Mouse (Mus musculus) frontal cortex, postnatal 14 days (tissue): ENCODE measurements around the gene Cdc42se2.

Source experiments
- DNase-seq, 2 experiments: peaks; one replicate each; pipeline ENCODE4 v3.0.0; 2022; ENCODE audit warnings: low spot score in 2 of 2

Gene Cdc42se2

DNA sequence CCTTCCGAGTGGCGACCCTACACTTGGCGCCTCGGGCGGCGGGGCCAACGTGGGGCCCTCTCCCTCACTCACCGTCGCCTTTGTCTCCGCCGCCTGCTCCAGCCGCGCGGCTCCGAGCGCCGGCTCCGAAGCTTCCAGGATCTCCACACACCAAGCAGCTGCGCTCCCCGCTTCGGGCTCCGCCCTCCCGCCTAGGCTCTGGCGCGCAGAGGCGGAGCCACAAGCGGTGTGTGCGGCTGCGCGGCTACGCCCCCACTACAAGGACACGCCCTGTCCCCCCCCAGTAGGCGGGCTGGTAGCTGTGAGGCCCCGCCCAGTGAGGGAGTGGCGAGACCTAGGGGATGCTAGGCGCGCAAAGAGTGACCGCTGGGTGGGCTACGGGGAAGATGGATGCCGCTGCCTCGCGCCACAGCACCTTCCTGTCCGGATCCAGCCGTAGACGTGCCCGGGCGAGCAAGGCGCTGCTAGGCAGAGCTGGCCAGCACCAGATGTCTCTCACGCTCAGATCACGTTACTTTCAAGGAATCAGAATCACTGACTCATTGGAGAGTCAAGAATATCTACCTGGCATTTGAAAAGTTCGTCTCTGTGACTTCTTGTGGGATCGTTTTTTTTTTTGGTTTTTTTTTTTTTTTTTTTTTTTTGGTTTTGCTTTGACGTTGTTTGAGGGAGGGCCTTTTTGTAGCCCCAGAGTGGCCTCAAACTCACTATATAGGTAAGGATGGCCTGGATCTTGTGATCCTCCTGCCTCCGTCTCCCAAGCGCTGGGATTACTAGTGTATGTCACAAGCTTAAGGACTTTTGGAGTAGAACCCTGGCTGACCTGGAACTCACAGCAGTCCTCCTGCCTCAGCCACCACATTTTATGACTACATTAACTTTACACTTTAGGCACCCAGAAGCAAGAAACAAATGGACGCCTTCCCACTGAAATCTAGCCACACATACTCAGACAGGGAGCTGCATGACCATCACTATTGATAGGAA is at the start of gene Cdc42se2:
Cdc42se2 (minus strand) TSS at position 188 of the 987 bp plus-strand sequence.
- peak; percentile 93 to 94 for DNase-seq

DNA sequence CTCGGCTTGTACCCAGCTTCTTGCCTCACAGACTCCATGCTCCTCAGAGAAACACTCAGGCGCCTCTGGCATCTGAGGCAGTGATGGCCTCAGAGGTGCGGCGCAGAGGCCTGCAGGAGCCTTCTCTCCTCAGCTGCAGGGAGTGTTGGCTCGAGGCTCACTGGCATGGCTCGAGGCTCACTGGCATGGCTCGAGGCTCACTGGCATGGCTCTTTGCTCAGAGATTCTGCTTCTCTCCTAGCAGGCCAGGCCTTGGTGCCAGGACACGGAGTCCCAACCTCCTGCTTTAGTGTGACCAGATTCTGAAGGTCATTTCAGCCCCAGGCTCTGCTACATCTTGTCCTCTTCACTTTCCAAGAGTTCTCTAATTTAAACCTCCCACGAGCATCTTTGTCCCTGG is 48.6 kb upstream of the Cdc42se2 start:
- no peak for DNase-seq

DNA sequence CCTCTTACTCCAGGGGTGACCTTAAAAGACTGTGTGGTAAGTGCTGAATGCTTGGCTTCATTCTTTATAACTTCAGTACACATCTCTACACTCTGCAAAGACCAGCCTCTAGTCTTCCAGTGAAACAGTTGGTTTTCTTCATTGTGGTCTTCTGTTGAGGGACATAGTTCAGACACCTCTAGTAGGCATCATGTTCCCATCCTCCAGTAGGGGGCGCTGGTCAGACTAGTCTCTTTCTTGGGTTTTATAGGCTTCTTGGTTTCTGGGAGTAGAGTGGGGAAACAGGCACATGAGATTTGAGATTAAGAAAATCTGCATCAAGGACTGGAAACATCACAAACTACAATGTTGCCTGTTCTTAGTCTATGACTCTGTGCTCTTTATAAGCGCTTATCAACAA is 47.1 kb upstream of the Cdc42se2 start:
- no peak for DNase-seq

DNA sequence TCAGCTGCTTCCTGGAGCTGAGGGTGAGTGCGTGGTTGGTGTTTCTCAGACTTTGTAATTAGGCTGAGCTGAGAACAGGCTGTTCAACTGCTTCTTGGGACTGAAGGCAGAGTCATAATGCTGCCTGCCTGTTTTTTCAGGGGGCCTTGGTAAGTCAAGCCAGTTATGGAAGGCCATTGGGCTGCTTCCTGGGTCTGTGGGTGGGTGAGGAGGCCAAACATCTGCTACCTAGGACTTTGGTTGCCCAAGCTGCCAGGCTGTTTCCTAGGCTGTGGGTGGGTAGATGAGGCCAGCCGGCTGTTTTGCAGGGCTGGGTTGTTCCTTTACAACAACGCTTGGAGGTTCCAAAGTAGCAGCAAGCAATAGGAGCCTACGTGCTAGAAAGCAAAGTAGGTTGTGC is 46.4 kb upstream of the Cdc42se2 start:
- peak; percentile 54 to 66 for DNase-seq

DNA sequence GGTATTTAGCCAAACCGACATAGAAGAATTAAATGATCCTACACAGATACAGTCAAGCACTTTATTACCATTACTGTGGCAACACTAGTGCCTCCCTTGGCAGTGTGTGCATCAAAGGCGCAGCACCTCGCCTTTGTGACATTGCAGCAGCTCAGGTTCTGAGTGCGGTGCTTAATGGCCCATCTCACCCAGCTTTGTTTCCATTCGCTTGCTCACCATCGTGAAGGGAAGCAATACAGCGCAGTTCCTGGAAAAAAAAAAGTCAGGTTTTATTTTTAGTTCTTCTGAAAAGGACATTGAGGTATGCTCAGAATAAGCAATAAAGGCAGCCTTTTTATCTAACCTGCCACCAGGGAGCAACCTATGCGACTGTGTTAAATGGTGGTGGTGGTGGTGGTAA is 39.3 kb upstream of the Cdc42se2 start:
- no peak for DNase-seq

DNA sequence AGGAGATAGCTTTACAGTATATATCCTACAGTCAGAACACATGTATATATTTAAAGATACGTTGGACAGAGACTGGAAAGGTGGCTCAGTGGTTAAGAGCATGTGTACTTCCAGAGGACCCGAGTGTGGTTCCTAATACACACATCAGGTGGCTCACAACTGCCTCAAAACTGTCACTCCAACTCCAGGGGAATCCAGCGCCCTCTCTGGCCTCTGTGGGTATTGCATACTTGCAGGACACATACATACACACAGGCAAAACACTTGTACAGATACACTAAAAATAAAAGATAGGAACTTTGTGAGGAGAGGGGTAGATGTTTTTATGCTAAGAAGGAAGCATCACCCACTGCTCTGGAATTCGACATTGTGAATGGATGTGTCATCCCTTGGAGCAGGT is 38.3 kb upstream of the Cdc42se2 start:
- DNase-seq = no peak

DNA sequence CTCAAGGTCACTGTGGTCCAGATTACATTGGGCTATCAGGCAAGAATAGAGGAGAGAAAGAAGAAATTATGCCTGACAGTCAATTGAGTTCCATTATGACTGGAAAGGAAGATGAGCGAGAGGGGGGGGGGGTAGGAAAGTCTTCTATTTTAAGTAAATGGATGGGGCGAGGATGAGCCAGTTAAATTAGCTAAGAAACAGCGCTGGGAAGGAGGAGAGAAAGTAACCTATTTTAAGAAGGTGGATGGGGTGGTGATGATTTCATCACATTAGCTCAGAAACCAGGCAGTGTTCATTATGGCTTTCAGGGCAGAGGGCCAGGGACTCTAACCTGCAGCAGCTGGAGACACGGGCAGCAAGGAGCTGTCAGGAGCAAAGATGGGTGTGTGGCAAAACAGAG is 36.0 kb upstream of the Cdc42se2 start:
- no peak for DNase-seq

DNA sequence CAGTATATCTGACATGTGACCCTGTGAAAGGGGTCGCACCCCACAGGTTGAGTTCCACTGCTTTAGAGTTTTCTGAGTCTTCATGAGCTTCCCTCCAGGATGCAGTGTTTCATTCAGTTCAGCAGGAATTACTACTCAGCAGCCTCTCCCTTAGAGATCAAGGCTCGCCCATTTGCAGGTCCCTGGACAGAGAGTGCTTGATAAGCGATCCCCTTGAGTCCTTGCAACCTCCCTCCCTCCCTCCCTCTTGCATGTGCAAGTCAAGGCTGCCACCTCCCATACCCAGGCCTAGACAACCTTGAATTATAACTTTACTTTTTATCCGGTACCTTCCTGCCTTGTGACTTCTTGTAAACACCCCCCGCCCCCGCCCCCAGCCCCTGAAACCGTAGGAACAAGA is 32.0 kb upstream of the Cdc42se2 start:
- no peak for DNase-seq

DNA sequence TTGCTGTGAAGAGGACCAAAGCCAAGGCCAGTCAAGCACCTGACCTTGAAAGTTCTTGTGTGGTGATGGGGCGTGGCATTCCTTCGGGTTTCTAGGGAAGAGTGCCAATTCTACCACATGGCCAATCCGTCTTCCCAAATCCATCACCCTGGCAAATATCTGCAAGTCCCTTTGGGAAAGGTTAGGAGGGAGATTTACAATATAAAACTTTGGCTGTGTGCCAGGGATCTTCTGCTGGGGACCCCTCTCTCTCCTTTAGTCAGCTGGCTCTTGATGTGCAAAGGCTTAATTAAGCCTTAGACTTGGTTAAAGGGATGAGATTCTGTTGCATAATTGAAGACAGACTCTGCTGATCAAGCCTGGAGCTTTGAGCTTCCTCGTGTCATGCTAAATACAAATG is 30.0 kb upstream of the Cdc42se2 start:
- no peak for DNase-seq

DNA sequence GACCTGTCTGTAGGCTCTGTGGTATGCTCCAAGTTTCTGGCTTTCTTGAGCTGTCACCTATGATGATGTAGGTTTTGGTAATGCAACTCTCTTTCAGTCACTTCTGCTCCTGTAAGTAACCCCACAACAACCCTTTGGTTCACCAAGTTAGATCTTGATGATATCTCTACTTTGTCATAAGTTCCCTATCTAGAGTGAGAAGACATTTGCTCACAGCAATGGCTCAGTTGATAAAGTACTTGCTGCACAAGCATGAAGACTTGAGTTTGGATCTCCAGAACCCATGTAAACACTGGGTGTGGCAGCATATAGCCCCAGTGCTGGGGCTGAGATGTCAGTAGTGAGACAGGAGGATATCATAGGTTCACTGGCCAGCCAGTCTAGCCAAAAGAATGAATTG is 28.2 kb upstream of the Cdc42se2 start:
- no peak for DNase-seq

DNA sequence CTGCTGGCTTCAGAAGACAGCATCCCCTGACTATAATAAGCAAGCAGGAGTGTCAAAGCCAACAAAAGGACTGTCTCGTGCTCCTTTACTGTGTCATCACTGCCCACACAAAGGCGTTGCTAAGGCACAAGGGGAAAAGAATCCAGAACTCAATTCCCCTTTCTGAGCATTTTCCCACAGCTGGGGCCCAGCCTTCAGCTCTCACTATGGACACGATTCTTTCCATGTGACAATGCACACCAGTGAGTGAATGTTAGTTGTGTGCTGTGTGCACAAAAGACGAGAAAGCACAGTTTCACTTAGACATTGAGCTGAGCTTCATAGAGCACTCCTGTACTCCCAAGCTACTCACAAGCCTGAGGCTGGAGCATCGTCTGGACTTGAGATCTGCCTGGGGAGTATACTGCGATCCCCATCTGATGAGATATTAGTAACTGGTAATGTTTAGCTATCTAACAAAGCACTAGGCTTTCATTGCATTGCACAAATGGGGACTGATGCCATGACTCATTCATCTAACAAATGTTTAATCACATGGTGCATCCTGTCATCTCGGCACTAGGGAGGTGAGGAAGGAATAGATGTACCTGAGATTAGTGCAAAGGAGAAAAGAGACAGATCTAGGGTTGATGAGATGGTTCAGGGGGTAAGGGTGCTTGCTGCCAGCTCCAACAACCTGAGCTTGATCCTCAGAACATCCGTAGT is 25.5 kb upstream of the Cdc42se2 start:
- DNase-seq = peak in 1 of 2 experiments; percentile 39

DNA sequence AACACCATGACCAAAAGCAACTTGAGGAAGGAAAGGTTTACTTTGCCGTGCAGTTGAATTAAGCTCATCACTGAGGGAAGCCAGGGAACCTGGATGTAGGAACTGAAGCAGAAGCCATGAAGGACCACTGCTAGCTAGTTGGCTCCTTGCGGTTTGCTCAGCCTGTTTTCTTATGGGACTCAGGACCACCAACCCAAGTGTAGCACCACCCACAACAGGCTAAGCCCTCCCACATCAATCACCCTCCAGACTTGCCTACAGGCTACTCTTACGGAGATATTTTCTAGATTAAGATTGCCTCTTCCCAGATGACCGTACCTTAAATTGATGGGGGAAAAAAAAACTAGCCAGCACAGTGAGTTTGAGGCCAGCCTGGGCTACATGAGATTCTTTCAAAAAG is 24.8 kb upstream of the Cdc42se2 start:
- DNase-seq = no peak

DNA sequence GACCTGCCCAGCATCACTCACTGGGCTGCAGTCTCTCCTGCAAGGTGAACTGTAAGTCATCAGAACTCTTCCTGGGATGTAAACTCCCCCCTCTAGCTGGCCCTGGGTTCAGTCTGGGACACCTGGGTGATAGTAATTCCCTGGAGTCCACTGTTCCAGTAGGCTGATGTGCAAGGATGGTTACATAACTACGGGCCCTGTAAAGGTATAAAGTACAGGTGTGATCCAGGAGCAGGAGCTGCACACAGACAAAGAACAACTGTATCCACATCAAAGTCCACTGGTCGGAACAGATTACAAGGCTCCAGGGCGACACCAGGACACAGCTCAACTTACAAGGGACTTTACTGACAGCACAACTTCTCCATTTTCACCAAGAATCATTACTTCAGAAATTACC is 23.6 kb upstream of the Cdc42se2 start:
- DNase-seq = no peak

DNA sequence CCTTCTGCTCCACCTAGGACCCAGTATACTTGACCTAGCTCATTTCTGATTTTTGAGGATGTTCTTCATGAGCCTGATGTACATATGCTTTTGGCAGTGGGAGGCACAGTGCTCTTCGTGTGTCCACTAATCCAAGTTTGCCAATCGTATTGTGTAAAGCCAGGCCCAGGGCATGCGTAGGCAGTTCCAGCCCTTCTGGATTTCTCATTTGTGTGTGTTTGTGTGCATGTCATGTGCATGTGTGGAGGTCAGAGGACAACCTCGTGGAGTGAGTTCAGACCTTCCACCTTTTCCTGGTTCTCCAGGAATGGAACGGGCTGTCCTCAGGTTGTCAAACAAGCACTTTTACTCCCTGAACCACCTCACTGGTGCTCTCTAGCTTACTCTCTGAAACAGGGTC is 22.1 kb upstream of the Cdc42se2 start:
- no peak for DNase-seq

DNA sequence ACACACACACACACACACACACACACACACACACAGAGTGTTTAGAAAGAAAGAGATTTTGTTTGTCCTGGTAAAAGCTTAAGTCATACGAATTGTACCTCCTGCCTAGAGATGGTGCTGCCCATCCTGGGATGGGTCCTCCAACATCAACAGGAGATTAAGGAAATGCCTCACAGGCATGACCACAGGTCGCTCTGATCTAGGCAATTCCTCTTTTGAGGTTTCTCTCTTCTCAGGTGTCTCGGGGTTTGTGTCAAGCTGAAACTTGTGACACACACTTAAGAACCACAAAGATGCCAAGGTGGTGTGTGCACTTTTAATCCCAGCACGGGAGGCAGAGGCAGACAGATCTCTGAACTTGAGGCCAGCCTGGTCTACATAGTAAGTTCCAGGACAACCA is 20.7 kb upstream of the Cdc42se2 start:
- no peak for DNase-seq

DNA sequence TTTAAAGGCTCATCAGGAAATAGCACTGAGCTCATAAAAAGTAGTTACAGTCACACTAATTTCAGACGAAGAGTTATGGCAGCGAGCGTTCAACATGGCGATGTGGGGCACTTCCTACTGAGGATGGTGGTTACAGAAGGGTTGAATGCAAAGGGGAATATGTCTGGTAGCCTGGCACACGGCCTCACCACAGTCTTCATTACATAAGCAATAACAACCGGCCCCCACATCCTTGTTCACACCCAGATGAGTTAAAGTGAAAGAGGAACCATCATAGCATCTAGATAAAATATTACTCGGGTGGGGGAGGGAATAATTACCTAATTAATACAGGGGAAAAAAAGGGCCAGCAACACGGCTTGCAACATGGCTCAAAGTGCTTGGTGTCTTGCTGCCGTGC is 20.2 kb upstream of the Cdc42se2 start:
- DNase-seq = no peak

DNA sequence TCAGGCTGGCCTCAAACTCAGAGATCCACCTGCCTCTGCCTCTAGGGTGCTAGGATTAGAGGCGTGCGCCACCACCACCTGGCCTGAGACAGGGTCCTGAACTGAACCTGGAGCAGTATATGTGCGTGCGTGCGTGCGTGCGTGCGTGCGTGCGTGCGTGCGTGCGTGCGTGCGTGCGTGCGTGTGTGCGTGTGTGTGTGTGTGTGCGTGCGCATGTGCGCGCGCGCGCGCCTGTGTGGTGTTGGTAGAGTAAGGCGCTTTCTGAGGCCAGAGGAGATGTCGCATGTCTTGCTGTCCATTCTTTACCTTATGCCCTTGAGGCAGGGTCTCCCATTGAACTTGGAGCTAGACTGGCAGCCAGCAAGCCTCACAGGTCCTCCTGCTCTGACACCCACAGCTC is 19.4 kb upstream of the Cdc42se2 start:
- no peak for DNase-seq

DNA sequence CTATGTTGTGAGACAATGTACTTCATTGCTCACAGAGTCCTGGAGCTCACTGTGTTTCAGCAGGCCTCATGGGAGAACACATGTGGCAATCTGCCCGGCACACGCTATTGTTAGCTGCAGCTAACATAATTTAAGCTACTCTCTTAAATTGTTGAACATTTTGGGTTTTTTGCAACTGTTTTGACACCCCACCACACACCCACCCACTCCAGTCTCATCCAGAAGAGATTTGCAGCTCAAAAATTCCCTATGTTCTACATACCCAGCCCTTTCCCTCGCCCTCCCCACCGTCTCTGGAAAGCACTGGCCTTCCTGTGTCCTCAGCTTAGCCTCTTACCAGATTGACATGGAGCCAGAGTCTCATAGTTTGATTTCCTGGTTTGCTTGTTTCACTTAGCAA is 17.7 kb upstream of the Cdc42se2 start:
- DNase-seq = peak; percentile 76 to 78

DNA sequence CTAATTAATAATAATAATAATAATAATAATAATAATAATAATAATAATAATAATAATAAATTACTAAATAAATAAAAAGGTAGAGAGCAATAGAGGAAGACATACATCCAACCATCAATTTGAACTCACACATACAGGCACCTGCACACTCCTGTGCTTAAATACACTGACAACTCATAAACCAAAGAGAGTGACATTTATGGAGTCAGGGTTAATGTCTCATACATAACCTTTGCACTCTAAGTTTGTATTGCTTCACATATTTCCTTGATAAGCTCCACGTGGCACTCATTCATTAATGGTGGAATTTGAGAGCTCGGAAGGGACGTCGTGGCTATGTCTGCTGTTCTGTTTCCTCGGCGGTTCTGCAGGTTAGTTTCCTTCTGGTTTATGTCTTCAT is 15.1 kb upstream of the Cdc42se2 start:
- DNase-seq = no peak

DNA sequence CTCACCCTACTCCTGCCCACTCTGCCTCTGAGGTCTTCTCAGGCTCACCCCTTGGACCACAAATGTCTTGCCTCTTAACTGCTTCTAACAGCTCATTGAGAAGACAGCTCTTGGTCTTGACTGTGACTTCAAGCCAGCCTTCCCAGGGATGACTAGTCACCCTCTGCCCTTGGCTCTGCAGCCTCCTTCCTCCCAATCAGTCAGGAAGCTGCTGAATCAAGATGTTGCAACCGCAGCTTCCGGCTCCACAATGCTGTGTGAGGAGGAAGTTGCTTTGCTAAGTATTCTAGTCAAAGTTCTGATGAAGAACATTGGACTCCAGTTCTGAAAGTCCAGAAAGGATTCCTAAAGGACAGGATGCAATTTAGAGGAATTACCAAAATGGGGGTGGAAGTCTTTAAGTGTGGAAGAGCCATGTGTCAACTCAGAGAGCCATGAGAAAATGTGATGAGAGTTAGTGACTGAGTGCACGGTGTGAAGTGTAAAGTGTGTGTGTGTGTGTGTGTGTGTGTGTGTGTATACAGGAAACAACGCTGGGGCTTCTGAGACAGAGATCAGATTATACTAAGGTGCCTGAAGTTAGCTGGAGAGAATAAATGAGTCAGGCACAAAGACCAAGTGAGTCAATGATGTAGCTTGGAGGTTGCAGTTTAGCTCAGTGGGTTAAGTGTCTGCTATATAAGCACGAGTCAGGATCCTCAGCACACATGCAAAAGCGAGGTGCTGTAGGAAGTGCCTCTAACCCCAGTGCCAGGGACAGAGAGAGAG is 14.5 kb upstream of the Cdc42se2 start:
- no peak for DNase-seq

DNA sequence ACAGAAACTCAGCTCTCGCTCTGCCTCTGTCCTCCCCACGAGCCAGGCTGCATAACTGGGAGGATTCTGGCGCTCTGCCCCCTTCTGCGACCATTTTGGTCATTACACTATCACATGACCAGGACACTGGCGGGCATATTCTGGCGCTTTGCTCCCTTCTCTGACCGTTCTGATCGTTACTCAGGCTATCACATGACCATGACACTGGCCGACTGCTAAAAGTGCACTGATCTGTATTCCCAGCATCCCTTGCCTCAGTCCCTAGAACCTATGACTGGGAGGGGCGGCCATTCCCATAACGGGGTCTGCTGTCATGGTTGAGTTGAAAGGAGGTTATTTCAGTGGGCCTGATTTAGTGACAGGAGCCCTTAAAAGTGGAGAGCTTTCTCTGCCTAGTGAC is 9.1 kb upstream of the Cdc42se2 start:
- no peak for DNase-seq

DNA sequence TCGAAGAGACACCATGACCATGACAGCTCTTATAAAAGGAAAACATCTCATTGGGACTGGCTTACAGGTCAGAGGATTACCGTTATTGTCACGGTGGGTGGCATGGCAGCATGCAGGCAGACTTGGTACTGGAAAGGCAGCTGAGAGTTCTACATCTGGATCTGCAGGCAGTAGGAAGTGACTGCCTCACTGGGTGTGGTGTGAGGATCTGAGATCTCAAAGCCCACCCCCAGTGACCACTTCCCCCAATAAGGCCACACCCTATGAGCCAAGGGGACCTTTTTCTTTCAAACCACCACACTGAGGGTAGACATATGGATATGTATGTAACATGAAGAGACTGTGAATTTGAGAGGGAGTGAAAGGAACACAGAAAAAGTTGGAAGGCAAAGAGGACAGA is 7.2 kb upstream of the Cdc42se2 start:
- DNase-seq = no peak
